Mouse (Mus musculus): ENCODE data around the gene Zfp984.

DNA sequence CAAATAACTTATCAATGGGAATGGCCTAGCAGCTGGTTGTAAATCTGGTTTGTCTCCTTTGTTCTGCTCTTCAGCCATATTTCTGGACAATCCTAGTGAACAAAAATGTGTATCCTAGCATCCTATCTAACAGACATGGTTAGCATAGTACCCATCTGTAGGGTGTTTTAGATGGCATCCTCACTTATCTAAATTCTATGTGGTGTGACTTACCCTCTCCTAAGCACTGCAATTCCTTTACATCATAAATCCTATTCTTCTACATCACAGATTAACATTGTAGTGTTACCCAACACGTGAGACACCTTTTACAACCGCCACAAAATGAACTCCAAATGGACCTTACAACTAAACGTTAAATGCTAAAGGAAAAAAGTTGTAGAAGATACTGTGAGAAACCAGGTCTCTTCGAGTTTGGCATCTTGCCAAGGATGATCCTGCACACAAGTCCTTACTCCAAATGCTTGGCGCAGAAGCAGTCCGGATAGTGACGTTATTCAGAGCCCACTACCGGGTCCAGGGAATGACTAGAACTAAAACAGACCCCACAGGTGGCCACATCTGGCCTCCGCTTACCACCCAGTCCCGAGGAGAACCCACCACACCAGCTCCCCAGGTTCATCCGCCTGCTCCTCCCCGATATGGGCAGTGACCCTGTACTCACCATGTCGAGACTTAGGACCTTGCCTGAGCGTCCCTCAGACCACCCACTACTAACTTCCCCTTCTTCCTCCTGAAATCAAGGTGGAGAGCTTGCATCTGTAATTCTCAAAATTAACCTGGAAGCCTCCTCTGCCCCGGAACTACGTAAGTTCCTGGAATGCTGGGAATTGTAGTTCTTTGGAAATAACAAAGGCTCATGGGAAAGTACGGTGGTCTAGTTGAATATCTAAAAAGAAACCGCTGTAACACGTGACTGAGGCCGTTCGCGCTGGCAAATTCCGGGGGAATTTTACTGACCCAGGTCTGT, 38.3 kb upstream of the Zfp984 start, which contains the start of gene Zfp933:
- no peak for TF ChIP-seq GATA1 (IDR thresholded peaks at IDR 0.05; ENCODE audit: low read length)
- no peak for TF ChIP-seq TAL1 (IDR thresholded peaks at IDR 0.05; ENCODE audit: low read length)

All from erythroblast, embryonic 14.5 days (primary cell).